Mouse (Mus musculus): ENCODE measurements at regions not wholly inside any gene's neighbourhood (a gene's known extent, or its start where the extent isn't known, plus 50 kb on each side); places are given as distances from the start of the nearest gene placed in this dataset.

DNA sequence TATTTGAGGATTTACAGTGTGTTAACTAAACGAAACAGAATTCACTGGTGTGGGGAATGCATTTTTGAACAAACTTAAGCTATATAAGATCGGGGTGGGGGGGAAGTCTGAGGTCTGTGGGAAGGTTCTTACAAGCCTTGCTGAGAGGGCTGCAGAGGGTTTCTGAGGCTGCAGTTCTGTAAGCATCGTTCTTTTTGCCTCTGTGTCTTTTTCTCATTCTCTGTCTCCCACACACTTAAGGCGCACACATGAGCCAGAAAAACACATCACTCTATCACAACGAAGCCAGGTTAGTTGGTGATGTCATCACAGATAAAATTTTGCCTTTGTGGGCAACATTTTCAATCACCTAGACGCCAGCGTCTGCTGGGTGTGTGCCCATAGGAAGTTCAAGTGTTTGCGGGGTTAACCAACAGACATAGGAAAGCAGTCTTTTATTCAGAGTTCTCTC lies 274.9 kb downstream of the Ptprc start:
- H3K36me3 ChIP-seq (ENCODE audit: control insufficient read depth, insufficient read depth, low read length), result 0 out of 2 replicates have a peak, but pooled peaks cover 6% of the 10 kb centered on the region
- peak overlapping the region; percentile 72 for H3K4me2 ChIP-seq (ENCODE audit: low read length)
- peak overlapping the region; percentile 95 to 98 for H3K27ac ChIP-seq (replicated peaks in 1 of 2; ENCODE audit: control insufficient read depth in 1 of 2, insufficient read depth in 1 of 2, low read depth in 2 of 2, low read length in 2 of 2)
- no peaks in the 10 kb centered on the region for H3K27me3 ChIP-seq (ENCODE audit: control insufficient read depth, insufficient read depth, low read length)
- peak overlapping the region; percentile 97 for H3K9ac ChIP-seq (ENCODE audit: low read length)
- H3K4me1 ChIP-seq (ENCODE audit: control insufficient read depth in 2 of 2, insufficient read depth in 2 of 2, low read length in 2 of 2), result peaks cover 2 to 19% of the 10 kb centered on the region in 2 experiments
- H3K4me3 ChIP-seq (ENCODE audit: control insufficient read depth in 1 of 2, insufficient read depth in 1 of 2, low read depth in 1 of 2, low read length in 2 of 2), result peak overlapping the region; percentile 61 to 84
- ATAC-seq (ENCODE audit: insufficient number of reproducible peaks, insufficient read depth, low FRiP score, low read depth), result peak; percentile 8; the same call in 1 of the 2 replicates
- no peaks in the 10 kb centered on the region for H3K9me3 ChIP-seq (ENCODE audit: control insufficient read depth, low read length)
- WGBS, result 6% methylated on average over 8 of the region's 8 CpGs

GRCm38 (mm10) chr1:137899916-137900601 lies 275.4 kb downstream of the Ptprc start:
- Histone ChIP-seq H3K4me1 (ENCODE audit: control insufficient read depth in 2 of 2, insufficient read depth in 2 of 2, low read length in 2 of 2) (peaks cover 0 to 15% of the 10 kb centered on the region in 2 experiments; a peak in 2 of 4 replicates), H3K9ac (ENCODE audit: low read length) (peak overlapping the region; percentile 97), H3K27ac (replicated peaks in 1 of 2; ENCODE audit: control insufficient read depth in 1 of 2, insufficient read depth in 1 of 2, low read depth in 2 of 2, low read length in 2 of 2) (peak overlapping the region; percentile 95 to 98), H3K36me3 (ENCODE audit: control insufficient read depth, insufficient read depth, low read length) (0 out of 2 replicates have a peak, but pooled peaks cover 6% of the 10 kb centered on the region), H3K4me3 (ENCODE audit: control insufficient read depth in 1 of 2, insufficient read depth in 1 of 2, low read depth in 1 of 2, low read length in 2 of 2) (peak overlapping the region; percentile 61 to 84), H3K9me3 (ENCODE audit: control insufficient read depth, low read length) (no peaks in the 10 kb centered on the region), H3K4me2 (ENCODE audit: low read length) (peak overlapping the region; percentile 72), H3K27me3 (ENCODE audit: control insufficient read depth, insufficient read depth, low read length) (no peaks in the 10 kb centered on the region)
- peak; percentile 79 for ATAC-seq (ENCODE audit: insufficient number of reproducible peaks, insufficient read depth, low FRiP score, low read depth)
- WGBS, result 1% methylated on average over 14 of the region's 14 CpGs

DNA sequence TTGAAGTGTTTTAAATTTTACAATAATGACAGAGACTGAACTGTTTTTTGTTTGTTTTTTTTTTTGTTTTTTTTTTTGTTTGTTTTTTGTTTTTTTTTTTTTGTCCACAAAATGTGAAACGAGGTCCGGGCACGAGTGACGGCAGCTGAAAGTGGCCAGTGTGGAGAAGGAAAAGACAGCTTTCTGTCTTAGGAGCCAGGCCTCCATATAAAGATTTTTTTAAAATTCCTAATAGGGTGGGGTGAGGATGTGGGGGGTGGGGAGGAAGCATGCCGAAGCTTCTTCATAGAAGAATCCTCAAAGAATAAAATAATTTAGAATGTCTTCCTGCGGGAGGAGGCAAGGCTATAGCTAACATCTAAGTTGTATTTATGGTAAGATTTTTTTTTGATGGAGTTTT lies 276.2 kb downstream of the Ptprc start:
- Histone ChIP-seq H3K36me3 (ENCODE audit: control insufficient read depth, insufficient read depth, low read length) (0 out of 2 replicates have a peak, but pooled peaks cover 6% of the 10 kb centered on the region), H3K9me3 (ENCODE audit: control insufficient read depth, low read length) (no peaks in the 10 kb centered on the region), H3K4me3 (ENCODE audit: control insufficient read depth in 1 of 2, insufficient read depth in 1 of 2, low read depth in 1 of 2, low read length in 2 of 2) (peak overlapping the region; percentile 76 to 84), H3K4me1 (ENCODE audit: control insufficient read depth in 2 of 2, insufficient read depth in 2 of 2, low read length in 2 of 2) (peaks cover 0 to 15% of the 10 kb centered on the region in 2 experiments; a peak in 2 of 4 replicates), H3K27ac (replicated peaks in 1 of 2; ENCODE audit: control insufficient read depth in 1 of 2, insufficient read depth in 1 of 2, low read depth in 2 of 2, low read length in 2 of 2) (peak overlapping the region; percentile 94 to 98), H3K4me2 (ENCODE audit: low read length) (peak overlapping the region; percentile 72), H3K9ac (ENCODE audit: low read length) (peak overlapping the region; percentile 97), H3K27me3 (ENCODE audit: control insufficient read depth, insufficient read depth, low read length) (no peaks in the 10 kb centered on the region)
- WGBS, result 6% methylated on average over 6 of the region's 6 CpGs
- ATAC-seq (ENCODE audit: insufficient number of reproducible peaks, insufficient read depth, low FRiP score, low read depth), result no peak

- ATAC-seq (ENCODE audit: insufficient number of reproducible peaks, insufficient read depth, low FRiP score, low read depth), result no peak
- 5% methylated on average over 3 of the region's 3 CpGs for WGBS
Observed at GRCm38 (mm10) chr1:137898891-137899290, 276.6 kb downstream of the Ptprc start.

GRCm38 (mm10) chr1:137898397-137898796 lies 277.1 kb downstream of the Ptprc start:
- Histone ChIP-seq H3K9ac (ENCODE audit: low read length) (peak overlapping the region; percentile 97), H3K9me3 (ENCODE audit: control insufficient read depth, low read length) (no peaks in the 10 kb centered on the region), H3K4me1 (ENCODE audit: control insufficient read depth in 2 of 2, insufficient read depth in 2 of 2, low read length in 2 of 2) (peaks cover 0 to 14% of the 10 kb centered on the region in 2 experiments; a peak in 2 of 4 replicates), H3K4me3 (ENCODE audit: control insufficient read depth in 1 of 2, insufficient read depth in 1 of 2, low read depth in 1 of 2, low read length in 2 of 2) (peak overlapping the region; percentile 76 to 84), H3K36me3 (ENCODE audit: control insufficient read depth, insufficient read depth, low read length) (0 out of 2 replicates have a peak, but pooled peaks cover 6% of the 10 kb centered on the region), H3K4me2 (ENCODE audit: low read length) (peak overlapping the region; percentile 72), H3K27ac (replicated peaks in 1 of 2; ENCODE audit: control insufficient read depth in 1 of 2, insufficient read depth in 1 of 2, low read depth in 2 of 2, low read length in 2 of 2) (peak overlapping the region; percentile 94 to 98), H3K27me3 (ENCODE audit: control insufficient read depth, insufficient read depth, low read length) (no peaks in the 10 kb centered on the region)
- peak; percentile 93 for ATAC-seq (ENCODE audit: insufficient number of reproducible peaks, insufficient read depth, low FRiP score, low read depth)
- under 1% methylated on average over 11 of the region's 11 CpGs for WGBS

More at GRCm38 (mm10) chr1:137898891-137899290, 276.6 kb downstream of the Ptprc start:
- H3K9ac ChIP-seq (ENCODE audit: low read length), result peak overlapping the region; percentile 97
- no peaks in the 10 kb centered on the region for H3K9me3 ChIP-seq (ENCODE audit: control insufficient read depth, low read length)
- peaks cover 0 to 15% of the 10 kb centered on the region in 2 experiments; a peak in 2 of 4 replicates for H3K4me1 ChIP-seq (ENCODE audit: control insufficient read depth in 2 of 2, insufficient read depth in 2 of 2, low read length in 2 of 2)
- no peaks in the 10 kb centered on the region for H3K27me3 ChIP-seq (ENCODE audit: control insufficient read depth, insufficient read depth, low read length)
- H3K27ac ChIP-seq (replicated peaks in 1 of 2; ENCODE audit: control insufficient read depth in 1 of 2, insufficient read depth in 1 of 2, low read depth in 2 of 2, low read length in 2 of 2), result peak overlapping the region; percentile 94 to 98
- 0 out of 2 replicates have a peak, but pooled peaks cover 6% of the 10 kb centered on the region for H3K36me3 ChIP-seq (ENCODE audit: control insufficient read depth, insufficient read depth, low read length)
- H3K4me3 ChIP-seq (ENCODE audit: control insufficient read depth in 1 of 2, insufficient read depth in 1 of 2, low read depth in 1 of 2, low read length in 2 of 2), result peak overlapping the region; percentile 76 to 84
- H3K4me2 ChIP-seq (ENCODE audit: low read length), result peak overlapping the region; percentile 72

- Histone ChIP-seq H3K9ac (ENCODE audit: low read length) (no peak overlapping the region), H3K27me3 (ENCODE audit: control insufficient read depth, insufficient read depth, low read length) (no peaks in the 10 kb centered on the region), H3K4me2 (ENCODE audit: low read length) (no peak overlapping the region), H3K4me3 (ENCODE audit: control insufficient read depth in 1 of 2, insufficient read depth in 1 of 2, low read depth in 1 of 2, low read length in 2 of 2) (no peak overlapping the region), H3K36me3 (ENCODE audit: control insufficient read depth, insufficient read depth, low read length) (no peaks in the 10 kb centered on the region), H3K4me1 (ENCODE audit: control insufficient read depth in 2 of 2, insufficient read depth in 2 of 2, low read length in 2 of 2) (no peaks in the 10 kb centered on the region), H3K9me3 (ENCODE audit: control insufficient read depth, low read length) (no peaks in the 10 kb centered on the region), H3K27ac (replicated peaks in 1 of 2; ENCODE audit: control insufficient read depth in 1 of 2, insufficient read depth in 1 of 2, low read depth in 2 of 2, low read length in 2 of 2) (no peak overlapping the region)
- 39% methylated on average over 3 of the region's 3 CpGs for WGBS
- no peak for ATAC-seq (ENCODE audit: insufficient number of reproducible peaks, insufficient read depth, low FRiP score, low read depth)
Observed at GRCm38 (mm10) chr1:137881656-137882055, 293.9 kb downstream of the Ptprc start.

GRCm38 (mm10) chr1:137874361-137874760 lies 301.1 kb downstream of the Ptprc start:
- Histone ChIP-seq H3K4me3 (ENCODE audit: control insufficient read depth in 1 of 2, insufficient read depth in 1 of 2, low read depth in 1 of 2, low read length in 2 of 2) (no peak overlapping the region), H3K4me1 (ENCODE audit: control insufficient read depth in 2 of 2, insufficient read depth in 2 of 2, low read length in 2 of 2) (no peaks in the 10 kb centered on the region), H3K27me3 (ENCODE audit: control insufficient read depth, insufficient read depth, low read length) (no peaks in the 10 kb centered on the region), H3K4me2 (ENCODE audit: low read length) (no peak overlapping the region), H3K27ac (replicated peaks in 1 of 2; ENCODE audit: control insufficient read depth in 1 of 2, insufficient read depth in 1 of 2, low read depth in 2 of 2, low read length in 2 of 2) (no peak overlapping the region), H3K36me3 (ENCODE audit: control insufficient read depth, insufficient read depth, low read length) (no peaks in the 10 kb centered on the region), H3K9ac (ENCODE audit: low read length) (no peak overlapping the region), H3K9me3 (ENCODE audit: control insufficient read depth, low read length) (no peaks in the 10 kb centered on the region)
- WGBS, result 68% methylated on average over 2 of the region's 2 CpGs
- ATAC-seq (ENCODE audit: insufficient number of reproducible peaks, insufficient read depth, low FRiP score, low read depth), result no peak

Measured in heart, embryonic 14.5 days (tissue).